In the genomic region with DNA sequence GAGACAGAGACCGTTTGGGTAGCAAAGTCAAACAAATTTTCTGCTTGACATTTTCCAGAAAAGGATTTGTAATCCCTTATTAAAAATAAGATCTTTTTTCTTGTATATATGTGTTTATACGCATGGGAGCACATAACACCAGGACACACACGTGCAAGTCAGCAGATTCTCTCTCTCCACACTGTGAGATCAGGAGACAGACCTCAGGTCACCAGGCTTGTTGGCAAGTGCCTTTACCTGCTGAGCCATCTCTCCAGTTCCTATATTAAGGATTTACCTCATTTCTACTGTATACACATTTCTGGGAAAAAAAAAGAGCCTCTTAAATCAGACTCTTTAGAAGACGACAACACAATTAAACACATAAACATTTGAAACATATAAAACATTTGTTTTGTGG, we compare ENCODE assay signal across 10 mouse cellular contexts.
"Had no signal": no experiment of that assay in that cellular context is flagged by ENCODE, and none has a peak within 500 bp of the region (broad histone marks: within the 10 kb centered on the region; RNA-seq: fewer than 3 reads in every experiment).

No protein-coding gene starts in this region.

- H3K36me3 ChIP-seq: limb, embryonic 13.5 days; midbrain, embryonic 12.5 days had no signal

- H3K9me3 ChIP-seq: limb, embryonic 13.5 days; midbrain, embryonic 12.5 days had no signal

- DNase-seq: kidney, postnatal 14 days; left cerebral cortex, postnatal 4 days; lung, embryonic 14.5 days; lung, postnatal 14 days; right cerebral cortex, adult 18-20 months; right cerebral cortex, postnatal 25 days; thymus, adult 2 months; thymus, postnatal 25 days had no signal

- H3K27me3 ChIP-seq: limb, embryonic 13.5 days; midbrain, embryonic 12.5 days had no signal

- H3K4me1 ChIP-seq: midbrain, embryonic 12.5 days had no signal

- H3K4me3 ChIP-seq: limb, embryonic 13.5 days; midbrain, embryonic 12.5 days had no signal

- H3K27ac ChIP-seq: limb, embryonic 13.5 days; midbrain, embryonic 12.5 days had no signal
